Mouse (Mus musculus) mouse trophoblast stem cell (cell line): Measurements from ENCODE around the gene Mapkbp1.

Experiments
- in situ Hi-C, 2 experiments: fragments of 300-500 bp; cut with MseI, MboI; formaldehyde crosslinking; loops; 2 replicates in 1 of 2; 3 replicates in 1 of 2; pipeline ENCODE4 v1.15.1; 2025

Mapkbp1 gene

GRCm38 (mm10) chr2:120049632-120050274, 77.3 kb downstream of the Mapkbp1 start:
- in situ Hi-C loops, result no loop called here

GRCm38 (mm10) chr2:120051405-120051804, 78.9 kb downstream of the Mapkbp1 start:
- in situ Hi-C loops, result no loop called here

- in situ Hi-C loops, result no loop called here
These were observed 82.5 kb downstream of the Mapkbp1 start for GRCm38 (mm10) chr2:120054771-120055552.

- in situ Hi-C loops, result no loop called here
These were observed 83.4 kb downstream of the Mapkbp1 start for GRCm38 (mm10) chr2:120055923-120056322.

- in situ Hi-C loops, result no loop called here
These were observed 86.3 kb downstream of the Mapkbp1 start for GRCm38 (mm10) chr2:120058818-120059217.

- in situ Hi-C loops, result no loop called here
These were observed 87.0 kb downstream of the Mapkbp1 start for GRCm38 (mm10) chr2:120059466-120059865.

GRCm38 (mm10) chr2:120060190-120060589, 87.7 kb downstream of the Mapkbp1 start:
- in situ Hi-C loops, result no loop called here

GRCm38 (mm10) chr2:120060651-120061050, 88.2 kb downstream of the Mapkbp1 start:
- in situ Hi-C loops, result no loop called here

- in situ Hi-C loops, result no loop called here
These were observed 89.7 kb downstream of the Mapkbp1 start for GRCm38 (mm10) chr2:120062248-120062647.

- in situ Hi-C loops, result no loop called here
These were observed 92.1 kb downstream of the Mapkbp1 start for GRCm38 (mm10) chr2:120064639-120065038.

- in situ Hi-C loops, result no loop called here
These were observed 92.7 kb downstream of the Mapkbp1 start for GRCm38 (mm10) chr2:120065243-120065642.

- in situ Hi-C loops, result no loop called here
These were observed 93.7 kb downstream of the Mapkbp1 start for GRCm38 (mm10) chr2:120066224-120066623.

- in situ Hi-C loops, result no loop called here
These were observed 96.3 kb downstream of the Mapkbp1 start for GRCm38 (mm10) chr2:120068555-120069465.

- in situ Hi-C loops, result no loop called here
These were observed 97.0 kb downstream of the Mapkbp1 start for GRCm38 (mm10) chr2:120069466-120069990.

GRCm38 (mm10) chr2:120074096-120074495, 101.6 kb downstream of the Mapkbp1 start:
- in situ Hi-C loops, result loop anchor here in 1 of 2 experiments (10.0 kb wide), 1 partner anchor 99 kb away; the partner anchor contains the start of gene Mapkbp1

GRCm38 (mm10) chr2:120076076-120076705, 103.7 kb downstream of the Mapkbp1 start:
- in situ Hi-C loops, result loop anchor here in 1 of 2 experiments (10.0 kb wide), 1 partner anchor 101 kb away; the partner anchor contains the start of gene Mapkbp1
